Mouse (Mus musculus) layer of hippocampus, adult 11-12 months (tissue): Measurements from ENCODE around the gene Slc20a1.

ENCODE experiments used
- DNase-seq: peaks from one replicate; pipeline ENCODE4 v3.0.0; 2022; ENCODE audit warnings: low spot score

Slc20a1 gene

GRCm38 (mm10) chr2:129198436-129199327, at the start of gene Slc20a1:
Gene Slc20a1 (plus strand): TSS chr2:129198764.
- peak; percentile 99 for DNase-seq

- DNase-seq = no peak
Observed at GRCm38 (mm10) chr2:129148836-129149235, 49.7 kb upstream of the Slc20a1 start.

- DNase-seq = no peak
Observed at GRCm38 (mm10) chr2:129150386-129150785, 48.2 kb upstream of the Slc20a1 start.

GRCm38 (mm10) chr2:129151111-129151510, 47.5 kb upstream of the Slc20a1 start:
- DNase-seq = no peak

- DNase-seq = no peak
Observed at GRCm38 (mm10) chr2:129152751-129153150, 45.8 kb upstream of the Slc20a1 start.

GRCm38 (mm10) chr2:129164815-129165214, 33.7 kb upstream of the Slc20a1 start:
- no peak for DNase-seq

GRCm38 (mm10) chr2:129166466-129167463, 31.8 kb upstream of the Slc20a1 start:
- DNase-seq = no peak

GRCm38 (mm10) chr2:129173386-129173785, 25.2 kb upstream of the Slc20a1 start:
- no peak for DNase-seq

- DNase-seq = peak; percentile 66
Observed at GRCm38 (mm10) chr2:129174474-129174873, 24.1 kb upstream of the Slc20a1 start.

- no peak for DNase-seq
Observed at GRCm38 (mm10) chr2:129175636-129176035, 22.9 kb upstream of the Slc20a1 start.

GRCm38 (mm10) chr2:129176676-129177420, 21.7 kb upstream of the Slc20a1 start:
- no peak for DNase-seq

- no peak for DNase-seq
Observed at GRCm38 (mm10) chr2:129177661-129178060, 20.9 kb upstream of the Slc20a1 start.

GRCm38 (mm10) chr2:129178182-129178908, 20.2 kb upstream of the Slc20a1 start:
- DNase-seq = no peak

GRCm38 (mm10) chr2:129179946-129180853, 18.4 kb upstream of the Slc20a1 start:
- DNase-seq = no peak

GRCm38 (mm10) chr2:129181509-129181908, 17.1 kb upstream of the Slc20a1 start:
- DNase-seq = no peak

- DNase-seq = no peak
Observed at GRCm38 (mm10) chr2:129182412-129182811, 16.2 kb upstream of the Slc20a1 start.

- DNase-seq = peak; percentile 33
Observed at GRCm38 (mm10) chr2:129183561-129184031, 15.0 kb upstream of the Slc20a1 start.

GRCm38 (mm10) chr2:129184853-129185252, 13.7 kb upstream of the Slc20a1 start:
- DNase-seq = no peak

- no peak for DNase-seq
Observed at GRCm38 (mm10) chr2:129185611-129186290, 12.8 kb upstream of the Slc20a1 start.
